Mouse (Mus musculus) ES-E14 (cell line): ENCODE measurements at regions not wholly inside any gene's neighbourhood (a gene's known extent, or its start where the extent isn't known, plus 50 kb on each side); places are given as distances from the start of the nearest gene placed in this dataset.

Source experiments
- CHD2 ChIP-seq: IDR thresholded peaks from 2 replicates; pipeline ENCODE4 v1.6.1; 2014; ENCODE audit warnings: mild to moderate bottlenecking, low read depth, low read length, inconsistent platforms
- HCFC1 ChIP-seq: IDR thresholded peaks from 2 replicates; pipeline ENCODE4 v1.6.1; 2012; ENCODE audit warnings: low read length, inconsistent platforms, borderline replicate concordance; ENCODE audit not compliant: insufficient read depth
- MAFK ChIP-seq: IDR thresholded peaks from 2 replicates; pipeline ENCODE4 v1.6.1; 2014; ENCODE audit warnings: mild to moderate bottlenecking, low read depth, low read length, inconsistent platforms; ENCODE audit not compliant: insufficient read depth
- ZC3H11A ChIP-seq: IDR thresholded peaks from 2 replicates; pipeline ENCODE4 v1.6.1; 2012; ENCODE audit warnings: low read depth, mild to moderate bottlenecking, inconsistent platforms, low read length, borderline replicate concordance
- ZNF384 ChIP-seq: IDR thresholded peaks from 2 replicates; pipeline ENCODE4 v1.6.1; 2012; ENCODE audit warnings: low read depth, low read length, inconsistent platforms

DNA sequence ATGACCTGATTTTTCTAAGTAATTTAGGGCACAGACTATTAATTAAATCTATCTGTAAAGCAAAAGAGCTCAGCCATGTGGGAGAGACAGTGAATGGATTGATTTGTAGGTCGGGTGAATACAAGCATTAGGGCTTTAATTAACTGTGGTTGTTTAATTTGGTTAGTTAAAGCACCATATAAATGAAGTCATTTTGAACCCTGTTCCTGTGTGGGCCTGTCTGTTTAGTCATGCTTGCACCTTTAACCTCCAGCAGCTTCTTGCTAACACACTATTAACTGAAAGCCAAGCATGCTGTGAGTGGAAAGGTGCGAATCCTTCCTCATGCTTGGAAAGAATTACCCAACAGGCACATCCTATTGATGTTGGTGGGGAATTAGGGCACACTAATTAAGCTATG is 425.3 kb downstream of the Bckdhb start:
- no peak for TF ChIP-seq HCFC1
- TF ChIP-seq ZNF384: no peak
- TF ChIP-seq MAFK: no peak
- TF ChIP-seq CHD2: no peak
- no peak for TF ChIP-seq ZC3H11A
